Mouse (Mus musculus) olfactory bulb, adult 2 months (tissue): Measurements from ENCODE around the gene Itga6.

ENCODE experiments used
- CTCF ChIP-seq: fragments of 200-500 bp; IDR thresholded peaks from 2 replicates; pipeline ENCODE4 v1.5.1; 2012; ENCODE audit warnings: low read depth, mild to moderate bottlenecking, low read length, moderate library complexity; ENCODE audit not compliant: insufficient read depth
- POLR2A ChIP-seq: fragments of 200-500 bp; IDR thresholded peaks from 2 replicates; pipeline ENCODE4 v1.6.1; 2012; ENCODE audit warnings: mild to moderate bottlenecking, low read depth, low read length, moderate library complexity; ENCODE audit not compliant: insufficient read depth

GRCm38 (mm10) chr2:71837261-71837660 lies 91.8 kb downstream of the Itga6 start:
- no peak for TF ChIP-seq CTCF
- no peak for TF ChIP-seq POLR2A
